Mouse (Mus musculus) heart, embryonic 16.5 days (tissue): ENCODE data around the gene Gm28729. TPM values are rescaled to one million over a fixed set of nuclear protein-coding genes. Genes with fewer than 3 reads are reported as not detected.

Experiments
- ATAC-seq: fragments of 200-750 bp; cut with Nextera tagmentation; replicated peaks from 2 replicates; pipeline ENCODE4 v1.8.0; 2017; ENCODE audit warnings: moderate number of reproducible peaks; ENCODE audit not compliant: insufficient read depth, low FRiP score; ENCODE audit errors: extremely low read depth
- H3K27ac ChIP-seq: fragments of 300-500 bp; sonication (generic); 2 replicates; pipeline ENCODE4 v1.5.1; 2014; ENCODE audit warnings: mild to moderate bottlenecking, low read length, control low read depth, moderate library complexity
- H3K27me3 ChIP-seq: fragments of 300-500 bp; sonication (generic); 2 replicates; pipeline ENCODE4 v1.6.1; 2014; ENCODE audit warnings: low read length, mixed read lengths; ENCODE audit not compliant: control insufficient read depth, insufficient read depth
- H3K36me3 ChIP-seq: fragments of 300-500 bp; sonication (generic); 2 replicates; pipeline ENCODE4 v1.6.1; 2014; ENCODE audit not compliant: control insufficient read depth, insufficient read depth
- H3K4me1 ChIP-seq: fragments of 300-500 bp; sonication (generic); 2 replicates; pipeline ENCODE4 v1.6.1; 2014; ENCODE audit warnings: low read length, mixed read lengths; ENCODE audit not compliant: control insufficient read depth, insufficient read depth
- H3K4me2 ChIP-seq: fragments of 300-500 bp; sonication (generic); 2 replicates; pipeline ENCODE4 v1.6.1; 2014; ENCODE audit warnings: low read depth, mild to moderate bottlenecking, control low read depth, low read length
- H3K4me3 ChIP-seq: fragments of 300-500 bp; sonication (generic); 2 replicates; pipeline ENCODE4 v1.5.1; 2014; ENCODE audit warnings: mild to moderate bottlenecking, control low read depth, low read length
- H3K9ac ChIP-seq: fragments of 300-500 bp; sonication (generic); 2 replicates; pipeline ENCODE4 v1.6.1; 2014; ENCODE audit warnings: low read length, control low read depth
- H3K9me3 ChIP-seq: fragments of 300-500 bp; sonication (generic); replicated peaks from 2 replicates; pipeline ENCODE4 v1.6.1; 2016; ENCODE audit warnings: low read length; ENCODE audit not compliant: control insufficient read depth
- WGBS: fragments of 180-500 bp; shearing (Covaris S2); extraction: QIAGEN DNeasy Blood & Tissue Kit; methylation state at CpG from one replicate; pipeline ENCODE4 v1.1.7; 2014; 5-methylcytosine and 5-hydroxymethylcytosine counted together
- polyA plus RNA-seq: library from polyadenylated mRNA; unstranded; fragments of >200 nt; fragmentation: Nextera tagmentation; extraction: Ambion mirVana; gene quantifications from 2 replicates; pipeline ENCODE4 v1.2.1, GENCODE M21; 2015

The Gm28729 gene
- polyA plus RNA-seq, 1 experiment from 2014 or later: not detected

DNA sequence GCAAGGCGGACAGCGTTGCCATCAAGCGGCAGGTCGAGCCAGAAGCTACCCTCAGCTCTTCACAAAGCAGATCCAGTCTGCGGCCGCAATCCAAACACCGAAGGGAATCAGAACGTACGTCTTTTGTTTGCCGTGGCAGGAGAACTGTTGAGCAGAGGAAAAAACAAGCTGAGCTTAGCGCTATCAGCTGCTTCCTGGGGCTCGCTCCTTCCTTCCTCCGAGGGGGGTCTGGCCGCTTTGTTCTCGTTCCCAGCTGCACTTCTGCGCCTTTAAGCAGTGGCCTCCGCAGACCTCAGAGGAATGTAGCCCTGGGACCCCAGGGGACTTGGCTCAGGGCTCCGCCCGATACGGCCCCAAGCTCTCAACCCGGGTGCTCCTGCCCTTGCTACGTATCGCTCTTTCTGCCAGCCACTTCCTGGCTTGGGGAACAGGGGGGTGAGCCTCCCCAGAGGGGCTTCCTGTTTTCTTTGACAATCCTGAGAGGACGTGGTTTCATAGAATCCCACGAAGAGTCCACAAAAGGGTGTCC lies 87.2 kb downstream of the Gm28729 start:
- no peaks in the 10 kb centered on the region for H3K36me3 ChIP-seq
- no peaks in the 10 kb centered on the region for H3K27me3 ChIP-seq

DNA sequence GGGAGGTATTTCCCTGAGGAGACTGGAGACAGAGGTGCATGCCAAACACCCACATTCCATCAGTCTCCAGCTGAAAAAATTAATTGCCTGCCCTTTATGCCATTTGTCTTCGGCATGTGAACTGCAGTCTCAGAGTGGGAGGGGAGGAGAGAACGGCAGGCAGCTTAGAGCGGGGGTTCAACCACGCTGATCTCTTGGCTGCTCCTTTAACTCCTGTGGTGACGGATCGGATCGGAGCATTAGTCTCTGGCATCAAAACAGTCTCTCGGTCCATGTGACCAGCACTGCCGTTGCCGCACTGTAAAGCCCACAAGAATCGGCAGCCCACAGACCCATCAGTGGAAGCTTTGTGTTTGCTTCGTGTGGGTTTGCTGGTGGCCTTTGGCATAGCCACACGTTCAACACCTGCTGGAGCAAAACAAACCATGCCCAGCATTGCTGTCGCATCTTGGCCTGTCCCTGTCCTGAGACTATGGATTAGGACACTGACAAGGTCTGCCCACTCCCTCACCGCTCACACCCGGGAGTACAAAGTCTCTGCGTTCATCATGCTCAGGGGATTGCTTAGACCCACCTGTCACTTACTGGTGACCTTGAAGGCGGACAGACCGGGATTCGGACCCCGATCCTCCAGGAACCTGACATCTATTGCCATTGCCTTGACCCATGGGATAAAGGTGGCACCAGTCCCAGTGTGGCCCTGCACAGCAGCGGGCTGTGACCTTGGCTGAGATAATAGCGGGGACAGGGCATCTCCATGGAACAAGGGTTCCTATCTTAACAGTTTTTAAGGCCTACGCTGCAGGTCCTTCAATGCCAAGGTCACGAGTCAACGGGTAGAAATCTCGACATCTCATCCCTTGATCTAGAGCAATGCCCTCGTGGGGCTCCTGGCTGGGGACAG lies 87.9 kb downstream of the Gm28729 start:
- WGBS: 8% methylated on average over 28 of the region's 28 CpGs
- peak; percentile 24; the same call in 1 of the 2 replicates for ATAC-seq
- peaks cover 27% of the 10 kb centered on the region for H3K4me1 ChIP-seq

More for the DNA sequence above, 87.2 kb downstream of the Gm28729 start:
- Histone ChIP-seq H3K27ac (peak overlapping the region; percentile 94), H3K9ac (peak overlapping the region; percentile 78), H3K4me1 (peaks cover 27% of the 10 kb centered on the region), H3K9me3 (no peaks in the 10 kb centered on the region), H3K4me3 (peak overlapping the region; percentile 57), H3K4me2 (peak overlapping the region; percentile 85)
- peak; percentile 80 for ATAC-seq
- WGBS: under 1% methylated on average over 25 of the region's 25 CpGs

More for the DNA sequence above, 87.9 kb downstream of the Gm28729 start:
- H3K4me3 ChIP-seq: peak overlapping the region; percentile 57
- no peaks in the 10 kb centered on the region for H3K36me3 ChIP-seq
- peak overlapping the region; percentile 94 for H3K27ac ChIP-seq
- H3K9me3 ChIP-seq: no peaks in the 10 kb centered on the region
- peak overlapping the region; percentile 78 for H3K9ac ChIP-seq
- H3K4me2 ChIP-seq: peak overlapping the region; percentile 85
- no peaks in the 10 kb centered on the region for H3K27me3 ChIP-seq

Other genes with a start within 250 kb of the Gm28729 start
- gene Atp1b3, start 160.8 kb downstream of the Gm28729 start, polyA plus RNA-seq: 125 and 136 TPM in 2 replicates
- 186 and 194 TPM in 2 replicates for gene Rnf7, start 46.6 kb downstream of the Gm28729 start, polyA plus RNA-seq
- gene Rasa2, start 106.4 kb upstream of the Gm28729 start, polyA plus RNA-seq: 13.3 and 13.4 TPM in 2 replicates
- 28.3 and 29.6 TPM in 2 replicates for gene Zbtb38, start 227.6 kb upstream of the Gm28729 start, polyA plus RNA-seq